Mouse (Mus musculus) heart, adult 2 months (tissue): ENCODE data around the gene Pqlc2. TPM values are rescaled to one million over a fixed set of nuclear protein-coding genes. Genes with fewer than 3 reads are reported as not detected.
A peak's percentile ranks its signal among the peaks of the same experiment; 100 is the strongest.

ENCODE experiments used
- DNase-seq, 2 experiments: peaks; one replicate each; pipeline ENCODE4 v3.0.0; 2021
- H3K27ac ChIP-seq: fragments of 200-600 bp; 2 replicates; pipeline ENCODE4 v1.8.1; 2022
- H3K27me3 ChIP-seq: fragments of 200-500 bp; 2 replicates; pipeline ENCODE4 v1.6.1; 2012; ENCODE audit warnings: mild to moderate bottlenecking, low read length, inconsistent platforms, mixed read lengths; ENCODE audit not compliant: control insufficient read depth, insufficient read depth
- H3K36me3 ChIP-seq: fragments of 200-500 bp; 2 replicates; pipeline ENCODE4 v1.6.1; 2012; ENCODE audit warnings: low read length, inconsistent platforms; ENCODE audit not compliant: control insufficient read depth, insufficient read depth
- H3K4me1 ChIP-seq: fragments of 200-500 bp; 2 replicates; pipeline ENCODE4 v1.6.1; 2011; ENCODE audit warnings: low read length; ENCODE audit not compliant: control insufficient read depth, insufficient read depth
- H3K4me3 ChIP-seq: fragments of 200-600 bp; 2 replicates; pipeline ENCODE4 v1.8.1; 2022
- H3K79me2 ChIP-seq: fragments of 200-500 bp; replicated peaks from 2 replicates; pipeline ENCODE4 v1.6.1; 2012; ENCODE audit warnings: mild to moderate bottlenecking, inconsistent platforms, low read length, moderate library complexity, mixed read lengths; ENCODE audit not compliant: control insufficient read depth, insufficient read depth
- H3K9ac ChIP-seq: fragments of 200-500 bp; 2 replicates; pipeline ENCODE4 v1.6.1; 2012; ENCODE audit warnings: low read depth, mild to moderate bottlenecking, control low read depth, inconsistent platforms, low read length, mixed read lengths
- CTCF ChIP-seq: fragments of 200-600 bp; IDR thresholded peaks from 2 replicates; pipeline ENCODE4 v1.8.1; 2022; ENCODE audit warnings: antibody characterized with exemption, mild to moderate bottlenecking, moderate library complexity
- EP300 ChIP-seq: fragments of 200-500 bp; IDR thresholded peaks from 2 replicates; pipeline ENCODE4 v1.6.1; 2011; ENCODE audit warnings: low read depth, low read length, control low read depth; ENCODE audit not compliant: insufficient read depth
- POLR2A ChIP-seq: fragments of 200-500 bp; IDR thresholded peaks from 2 replicates; pipeline ENCODE4 v1.6.1; 2011; ENCODE audit warnings: mild to moderate bottlenecking, low read depth, low read length, control low read depth; ENCODE audit not compliant: insufficient read depth
- WGBS: fragments of 180-500 bp; shearing (Covaris S2); methylation state at CpG from one replicate; pipeline ENCODE4 v1.1.7; 2018; 5-methylcytosine and 5-hydroxymethylcytosine counted together
- intact Hi-C: fragments of 180-260 bp; cut with DNase I; formaldehyde crosslinking; loops from one replicate; pipeline ENCODE4 v1.15.1; 2025
- polyA plus RNA-seq: library from polyadenylated mRNA; depleted of rRNA; stranded (reverse); fragments of >200 nt; gene quantifications from 2 replicates; pipeline ENCODE4 v1.2.3, GENCODE M21; 2012
- total RNA-seq, 2 experiments: library from RNA; stranded (reverse); gene quantifications; 2 replicates each; pipeline ENCODE4 v1.2.3; 2021

Gene Pqlc2
- total and polyA plus RNA-seq, 3 experiments: 5.1 to 22.8 (median 5.9) TPM

GRCm38 (mm10) chr4:139334631-139335295, 24.3 kb upstream of the Pqlc2 start:
- Histone ChIP-seq H3K27me3 (no peaks in the 10 kb centered on the region), H3K4me3 (no peak overlapping the region), H3K36me3 (no peaks in the 10 kb centered on the region), H3K9ac (no peak overlapping the region), H3K4me1 (no peaks in the 10 kb centered on the region), H3K79me2 (no peaks in the 10 kb centered on the region), H3K27ac (no peak overlapping the region)
- no peak for DNase-seq
- intact Hi-C loops: loop anchor here (5.0 kb wide), 1 partner anchor 47 kb away; no protein-coding TSS in a partner anchor
- WGBS: 62% methylated on average over 8 of the region's 9 CpGs
- TF ChIP-seq CTCF: no peak
- TF ChIP-seq EP300: no peak
- no peak for TF ChIP-seq POLR2A

GRCm38 (mm10) chr4:139330605-139331004, 20.1 kb upstream of the Pqlc2 start:
- no peak overlapping the region for H3K27ac ChIP-seq
- H3K27me3 ChIP-seq: no peaks in the 10 kb centered on the region
- no peak overlapping the region for H3K4me3 ChIP-seq
- 10% methylated on average over 10 of the region's 10 CpGs for WGBS
- TF ChIP-seq EP300 (0 out of 2 replicates have a peak, but pooled peaks have one; percentile 34), CTCF (peak; percentile 71), POLR2A (peak; percentile 37; the same call in 1 of the 2 replicates)
- H3K9ac ChIP-seq: no peak overlapping the region; the same call in 1 of the 2 replicates
- intact Hi-C loops: no loop called here
- no peaks in the 10 kb centered on the region for H3K79me2 ChIP-seq
- H3K4me1 ChIP-seq: no peaks in the 10 kb centered on the region
- peak; percentile 68 to 75 for DNase-seq
- H3K36me3 ChIP-seq: no peaks in the 10 kb centered on the region

GRCm38 (mm10) chr4:139319740-139320139, 9.2 kb upstream of the Pqlc2 start:
- Histone ChIP-seq H3K79me2 (no peaks in the 10 kb centered on the region), H3K27ac (no peak overlapping the region), H3K4me1 (no peaks in the 10 kb centered on the region), H3K4me3 (no peak overlapping the region), H3K36me3 (no peaks in the 10 kb centered on the region), H3K9ac (no peak overlapping the region), H3K27me3 (no peaks in the 10 kb centered on the region)
- WGBS: 90% methylated on average over 4 of the region's 4 CpGs
- no peak for TF ChIP-seq CTCF
- no peak for TF ChIP-seq POLR2A
- TF ChIP-seq EP300: no peak
- intact Hi-C loops: no loop called here
- DNase-seq: no peak

- H3K36me3 ChIP-seq: no peaks in the 10 kb centered on the region
- no peak overlapping the region for H3K27ac ChIP-seq
- H3K4me3 ChIP-seq: no peak overlapping the region
- no peaks in the 10 kb centered on the region for H3K27me3 ChIP-seq
- H3K79me2 ChIP-seq: no peaks in the 10 kb centered on the region
- DNase-seq: no peak
- H3K9ac ChIP-seq: no peak overlapping the region
- 94% methylated on average over 11 of the region's 11 CpGs for whole genome bisulfite sequencing
- no peak for TF ChIP-seq EP300
- no peak for TF ChIP-seq CTCF
- no peak for TF ChIP-seq POLR2A
- intact Hi-C loops: no loop called here
- no peaks in the 10 kb centered on the region for H3K4me1 ChIP-seq
Observed at GRCm38 (mm10) chr4:139318449-139318848, 7.9 kb upstream of the Pqlc2 start.

- H3K27ac ChIP-seq: no peak overlapping the region
- peaks cover 6% of the 10 kb centered on the region for H3K4me1 ChIP-seq
- DNase-seq: no peak
- no peaks in the 10 kb centered on the region for H3K36me3 ChIP-seq
- TF ChIP-seq POLR2A (no peak), CTCF (peak; percentile 74)
- 70% methylated on average over 4 of the region's 4 CpGs for WGBS
- no peaks in the 10 kb centered on the region for H3K27me3 ChIP-seq
- H3K4me3 ChIP-seq: no peak overlapping the region
- intact Hi-C loops: no loop called here
- no peak overlapping the region for H3K9ac ChIP-seq
- H3K79me2 ChIP-seq: no peaks in the 10 kb centered on the region
Observed at GRCm38 (mm10) chr4:139312632-139313031, 2.1 kb upstream of the Pqlc2 start.

DNA sequence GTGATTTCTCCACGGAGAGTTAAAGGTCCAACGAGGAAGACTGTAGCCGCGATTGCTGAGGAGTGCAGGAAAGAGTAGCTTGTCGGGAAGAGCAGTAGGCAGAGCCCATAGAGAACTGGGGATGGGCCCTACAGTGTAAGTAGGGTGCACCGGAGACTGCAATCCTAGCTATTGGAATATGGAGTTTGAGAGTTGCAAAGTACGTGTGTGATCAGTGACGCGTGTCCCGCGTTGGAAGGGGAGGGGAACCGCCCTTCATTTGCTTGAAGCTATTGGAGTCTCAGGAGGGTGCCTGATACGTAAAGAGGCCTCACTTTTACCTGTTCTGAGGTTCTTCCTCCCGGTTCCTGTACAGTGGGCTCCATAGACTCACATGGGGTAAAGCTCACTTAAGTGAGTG, 1.2 kb upstream of the Pqlc2 start:
- H3K27ac ChIP-seq: no peak overlapping the region
- H3K9ac ChIP-seq: peak overlapping the region; percentile 58
- TF ChIP-seq EP300 (no peak), POLR2A (no peak), CTCF (no peak)
- no peaks in the 10 kb centered on the region for H3K36me3 ChIP-seq
- 40% methylated on average over 14 of the region's 14 CpGs for WGBS
- H3K27me3 ChIP-seq: no peaks in the 10 kb centered on the region
- peak overlapping the region; percentile 100 for H3K4me3 ChIP-seq
- H3K79me2 ChIP-seq: no peaks in the 10 kb centered on the region
- intact Hi-C loops: no loop called here
- peaks cover 6% of the 10 kb centered on the region for H3K4me1 ChIP-seq
- DNase-seq: no peak
